Mouse (Mus musculus): ENCODE measurements around the gene Zfyve16.

GRCm38 (mm10) chr13:92529828-92530720, 594 bp downstream of the Zfyve16 start:
- TF ChIP-seq CTCF (IDR thresholded peaks at IDR 0.05) (no peak), EP300 (IDR thresholded peaks at IDR 0.05) (no peak)

Data from lung, postnatal 0 days (tissue).